Mouse (Mus musculus): ENCODE results near the gene Ppp1r27. TPM values are rescaled to one million over a fixed set of nuclear protein-coding genes. Genes with fewer than 3 reads are reported as not detected.
"Not testable (repeated sequence)": the region's sequence is repeated elsewhere in the genome, so short reads cannot be mapped to it uniquely, and the experiment has no call there.

The Ppp1r27 gene
- polyA plus RNA-seq, 1 experiment: not detected

- 16% methylated on average over 17 of the region's 17 CpGs for WGBS
- Histone ChIP-seq H3K27ac (ENCODE audit: insufficient read depth, low read depth, low read length) (no peak overlapping the region), H3K4me3 (ENCODE audit: insufficient read depth, low read depth, low read length) (no peak overlapping the region), H3K4me1 (ENCODE audit: control insufficient read depth, insufficient read depth, low read length) (peaks cover 9% of the 10 kb centered on the region)
- TF ChIP-seq CTCF (IDR thresholded peaks at IDR 0.05; ENCODE audit: insufficient read depth, low read depth, low read length) (peak; percentile 89), POLR2A (IDR thresholded peaks at IDR 0.05; ENCODE audit: insufficient read depth, low read depth, low read length) (no peak)
Measured at GRCm38 (mm10) chr11:120515611-120516010, 35.3 kb downstream of the Ppp1r27 start.

- 92% methylated on average over 2 of the region's 2 CpGs for WGBS
- not testable (repeated sequence) for H3K4me3 ChIP-seq (ENCODE audit: insufficient read depth, low read depth, low read length); H3K27ac ChIP-seq (ENCODE audit: insufficient read depth, low read depth, low read length)
- H3K4me1 ChIP-seq (ENCODE audit: control insufficient read depth, insufficient read depth, low read length): peaks cover 12% of the 10 kb centered on the region
Measured at GRCm38 (mm10) chr11:120514262-120514661, 36.7 kb downstream of the Ppp1r27 start.

- 45% methylated on average over 6 of the region's 6 CpGs for WGBS
- Histone ChIP-seq H3K4me3 (ENCODE audit: insufficient read depth, low read depth, low read length) (no peak overlapping the region), H3K27ac (ENCODE audit: insufficient read depth, low read depth, low read length) (no peak overlapping the region), H3K4me1 (ENCODE audit: control insufficient read depth, insufficient read depth, low read length) (peaks cover 6% of the 10 kb centered on the region)
- TF ChIP-seq POLR2A (IDR thresholded peaks at IDR 0.05; ENCODE audit: insufficient read depth, low read depth, low read length): no peak
Measured at GRCm38 (mm10) chr11:120512790-120513453, 38.0 kb downstream of the Ppp1r27 start.

GRCm38 (mm10) chr11:120510375-120511030 is 40.4 kb downstream of the Ppp1r27 start:
- 8% methylated on average over 16 of the region's 16 CpGs for WGBS
- TF ChIP-seq POLR2A (IDR thresholded peaks at IDR 0.05; ENCODE audit: insufficient read depth, low read depth, low read length) (no peak), CTCF (IDR thresholded peaks at IDR 0.05; ENCODE audit: insufficient read depth, low read depth, low read length) (no peak)
- Histone ChIP-seq H3K27ac (ENCODE audit: insufficient read depth, low read depth, low read length) (no peak overlapping the region), H3K4me3 (ENCODE audit: insufficient read depth, low read depth, low read length) (peak overlapping the region; percentile 11; the same call in 1 of the 2 replicates), H3K4me1 (ENCODE audit: control insufficient read depth, insufficient read depth, low read length) (peaks cover 5% of the 10 kb centered on the region)

GRCm38 (mm10) chr11:120509940-120510339 is 41.0 kb downstream of the Ppp1r27 start:
- Histone ChIP-seq H3K27ac (ENCODE audit: insufficient read depth, low read depth, low read length) (no peak overlapping the region), H3K4me3 (ENCODE audit: insufficient read depth, low read depth, low read length) (no peak overlapping the region), H3K4me1 (ENCODE audit: control insufficient read depth, insufficient read depth, low read length) (peaks cover 5% of the 10 kb centered on the region)
- TF ChIP-seq POLR2A (IDR thresholded peaks at IDR 0.05; ENCODE audit: insufficient read depth, low read depth, low read length) (no peak), CTCF (IDR thresholded peaks at IDR 0.05; ENCODE audit: insufficient read depth, low read depth, low read length) (no peak)
- 60% methylated on average over 4 of the region's 4 CpGs for WGBS

GRCm38 (mm10) chr11:120508290-120508870 is 42.6 kb downstream of the Ppp1r27 start:
- 77% methylated on average over 9 of the region's 9 CpGs for WGBS
- Histone ChIP-seq H3K27ac (ENCODE audit: insufficient read depth, low read depth, low read length) (no peak overlapping the region), H3K4me3 (ENCODE audit: insufficient read depth, low read depth, low read length) (no peak overlapping the region), H3K4me1 (ENCODE audit: control insufficient read depth, insufficient read depth, low read length) (peaks cover 5% of the 10 kb centered on the region)
- TF ChIP-seq POLR2A (IDR thresholded peaks at IDR 0.05; ENCODE audit: insufficient read depth, low read depth, low read length) (no peak), CTCF (IDR thresholded peaks at IDR 0.05; ENCODE audit: insufficient read depth, low read depth, low read length) (no peak)

GRCm38 (mm10) chr11:120507611-120508289 is 43.2 kb downstream of the Ppp1r27 start:
- Histone ChIP-seq H3K4me3 (ENCODE audit: insufficient read depth, low read depth, low read length) (no peak overlapping the region), H3K4me1 (ENCODE audit: control insufficient read depth, insufficient read depth, low read length) (peaks cover 5% of the 10 kb centered on the region), H3K27ac (ENCODE audit: insufficient read depth, low read depth, low read length) (no peak overlapping the region)
- TF ChIP-seq CTCF (IDR thresholded peaks at IDR 0.05; ENCODE audit: insufficient read depth, low read depth, low read length) (no peak), POLR2A (IDR thresholded peaks at IDR 0.05; ENCODE audit: insufficient read depth, low read depth, low read length) (no peak)
- WGBS: 88% methylated on average over 13 of the region's 13 CpGs

- WGBS: 69% methylated on average over 4 of the region's 4 CpGs
- TF ChIP-seq CTCF (IDR thresholded peaks at IDR 0.05; ENCODE audit: insufficient read depth, low read depth, low read length) (no peak), POLR2A (IDR thresholded peaks at IDR 0.05; ENCODE audit: insufficient read depth, low read depth, low read length) (no peak)
- Histone ChIP-seq H3K4me3 (ENCODE audit: insufficient read depth, low read depth, low read length) (no peak overlapping the region), H3K4me1 (ENCODE audit: control insufficient read depth, insufficient read depth, low read length) (peaks cover 5% of the 10 kb centered on the region), H3K27ac (ENCODE audit: insufficient read depth, low read depth, low read length) (no peak overlapping the region)
Measured at GRCm38 (mm10) chr11:120506899-120507298, 44.0 kb downstream of the Ppp1r27 start.

GRCm38 (mm10) chr11:120505661-120506060 is 45.3 kb downstream of the Ppp1r27 start:
- 98% methylated on average over 3 of the region's 3 CpGs for WGBS
- Histone ChIP-seq H3K27ac (ENCODE audit: insufficient read depth, low read depth, low read length) (no peak overlapping the region), H3K4me1 (ENCODE audit: control insufficient read depth, insufficient read depth, low read length) (peaks cover 3% of the 10 kb centered on the region), H3K4me3 (ENCODE audit: insufficient read depth, low read depth, low read length) (no peak overlapping the region)
- TF ChIP-seq CTCF (IDR thresholded peaks at IDR 0.05; ENCODE audit: insufficient read depth, low read depth, low read length): no peak
- TF ChIP-seq POLR2A (IDR thresholded peaks at IDR 0.05; ENCODE audit: insufficient read depth, low read depth, low read length): no peak

Measured in olfactory bulb, adult 2 months (tissue).